Mouse (Mus musculus) ovary, adult 2 months (tissue): ENCODE data around the gene Faf1. TPM values are rescaled to one million over a fixed set of nuclear protein-coding genes. Genes with fewer than 3 reads are reported as not detected.

Experiments used
- polyA plus RNA-seq: library from polyadenylated mRNA; depleted of rRNA; stranded (reverse); fragments of >200 nt; gene quantifications from 2 replicates; pipeline ENCODE4 v1.2.3, GENCODE M21; 2012; rRNA removed

The Faf1 gene
- 12.0 and 14.5 TPM in 2 replicates for polyA plus RNA-seq

DNA sequence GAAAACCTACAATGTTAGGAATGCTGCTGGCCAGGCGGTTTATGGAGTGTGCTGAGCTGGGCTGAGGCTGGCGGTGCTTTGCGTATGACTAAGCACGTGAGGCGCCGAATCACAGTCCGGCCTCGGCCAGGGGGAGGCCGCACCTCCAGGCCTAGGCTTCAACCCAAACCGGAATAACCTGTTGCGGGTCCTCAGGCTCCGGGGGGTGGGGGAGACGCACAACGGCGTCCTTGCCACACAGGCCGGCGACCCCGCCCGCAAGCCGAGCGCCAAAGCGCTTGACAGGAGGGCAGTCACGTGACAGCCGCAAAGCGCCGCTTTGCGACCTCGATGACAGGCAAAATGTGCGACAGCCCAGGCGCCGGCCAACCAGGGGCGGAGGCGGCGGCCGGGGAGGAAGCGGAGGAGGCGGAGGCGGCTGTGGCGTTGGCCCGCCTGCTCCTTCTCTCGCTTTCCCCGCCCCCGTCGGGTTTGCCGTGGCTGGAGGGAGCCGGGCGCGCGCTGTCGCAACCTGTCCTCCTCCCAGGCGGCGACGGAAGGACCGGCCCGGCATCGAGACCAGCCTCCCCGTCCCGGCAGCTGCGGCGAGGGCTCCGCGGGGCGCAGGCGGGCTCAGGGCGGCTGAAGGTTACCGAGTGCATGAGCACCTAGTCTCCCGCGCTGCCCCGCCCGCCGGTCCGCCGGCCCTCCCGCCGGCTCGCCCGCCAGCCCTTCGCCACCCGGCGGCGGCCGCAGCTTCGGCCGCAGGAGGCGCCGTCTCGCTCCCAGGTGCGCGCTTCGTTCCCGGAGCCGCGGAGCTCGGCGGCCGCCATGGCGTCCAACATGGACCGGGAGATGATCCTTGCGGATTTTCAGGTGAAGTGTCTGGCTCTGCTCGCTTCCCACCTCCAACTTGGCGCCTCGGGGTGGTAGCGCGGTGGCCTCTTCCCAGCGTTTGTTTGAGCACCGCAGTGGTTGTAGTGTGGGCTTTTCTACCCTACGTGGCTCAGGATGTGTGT lies at the start of gene Faf1:
TSS of gene Faf1 (plus strand) at position 371 of the 998 bp plus-strand sequence.

DNA sequence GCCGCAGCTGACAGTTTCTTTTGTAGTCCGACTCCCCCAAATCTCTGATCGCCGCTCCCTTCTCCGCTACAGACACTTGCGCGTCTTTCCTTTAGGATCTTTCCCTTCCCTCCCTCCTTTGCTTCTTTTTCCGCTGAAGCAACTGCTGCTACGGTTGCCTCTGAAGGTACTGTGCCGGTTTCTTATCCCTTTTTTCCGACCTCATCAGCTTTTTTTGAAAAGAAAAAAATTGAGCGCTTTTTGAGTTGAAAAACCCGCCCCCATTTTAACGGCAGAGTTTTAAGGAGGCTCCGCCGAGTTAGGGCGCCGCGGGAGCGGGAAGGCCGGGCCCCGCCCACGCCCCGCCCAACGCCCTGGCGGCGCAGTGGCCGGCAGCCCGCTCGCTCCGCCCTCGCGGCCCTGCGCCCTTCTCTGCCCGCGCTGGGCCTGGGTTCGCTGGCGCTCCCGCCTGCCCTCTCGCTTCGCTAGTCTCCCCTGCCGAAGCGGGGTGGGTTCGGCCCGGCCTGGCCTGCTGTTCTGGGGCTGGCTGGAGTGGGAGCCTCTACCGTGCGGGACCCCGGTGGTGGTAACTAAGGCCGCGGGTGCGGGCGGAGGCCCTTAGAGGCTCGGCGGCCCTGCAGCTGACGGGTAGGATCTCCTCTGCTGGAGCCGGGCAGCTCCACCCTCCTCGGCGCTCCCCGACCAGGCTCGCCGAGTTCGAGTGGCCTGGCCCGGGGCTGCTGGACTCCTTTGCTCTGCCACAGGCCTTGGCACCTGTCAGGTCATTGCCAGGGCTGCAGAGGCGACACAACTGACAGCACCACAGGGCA lies 9.7 kb upstream of the Faf1 start, which contains the start of gene Cdkn2c:
TSS of gene Cdkn2c (minus strand) at position 729 of the 809 bp plus-strand sequence.

DNA sequence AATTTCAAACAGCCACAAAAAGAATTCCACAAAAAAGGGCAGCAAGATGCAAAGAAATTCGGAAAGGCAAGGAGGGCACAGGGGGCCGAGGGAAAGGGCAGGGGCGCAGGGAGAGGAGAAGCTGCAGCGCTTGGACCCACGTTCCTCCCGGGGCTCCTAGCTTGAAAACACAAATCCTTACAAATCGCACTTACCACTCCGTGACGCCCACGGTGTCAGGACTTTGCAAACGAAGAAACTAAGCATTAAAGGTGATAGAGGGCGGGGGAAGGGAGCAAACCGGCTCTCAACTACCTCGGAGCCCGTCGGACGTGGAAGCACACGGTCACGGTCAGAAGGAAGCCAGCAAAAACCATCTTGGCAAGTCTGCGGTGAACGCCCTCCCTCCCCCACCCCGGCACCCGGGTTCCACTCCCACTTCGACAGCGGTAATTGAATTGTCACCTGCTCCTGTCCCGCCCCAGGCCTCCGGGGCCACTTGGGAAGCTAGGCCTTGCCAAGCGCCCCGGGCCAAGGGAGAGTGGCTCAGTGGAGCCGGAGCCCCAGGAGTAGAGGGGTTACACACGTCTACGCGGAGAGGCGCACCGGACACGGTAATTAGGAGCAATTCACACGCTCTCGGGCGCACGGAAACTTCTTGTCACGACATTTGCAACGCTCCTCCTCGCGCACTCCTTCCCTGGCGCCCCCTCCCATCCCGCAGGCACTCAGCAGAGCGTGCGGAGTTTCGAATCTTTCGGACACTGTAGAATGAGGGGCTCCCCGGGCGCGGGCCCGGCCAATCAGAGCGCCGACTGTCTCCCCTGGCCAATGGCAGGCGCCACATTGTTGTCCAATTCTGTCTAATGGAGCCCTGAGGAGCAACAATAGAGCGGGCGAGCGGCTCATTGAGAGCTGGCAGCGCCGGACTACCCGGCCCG lies 301.0 kb downstream of the Faf1 start, which contains the start of gene Dmrta2:
TSS of gene Dmrta2 (plus strand) at position 906 of the 920 bp plus-strand sequence.

Other genes with a start within 250 kb of the Faf1 start
- gene Rnf11, start 191.9 kb upstream of the Faf1 start, polyA plus RNA-seq = 56.1 and 99.4 TPM in 2 replicates
- gene 4930522H14Rik, start 145.3 kb upstream of the Faf1 start, polyA plus RNA-seq = not detected in 2 replicates
- gene Cdkn2c, start 9.4 kb upstream of the Faf1 start, polyA plus RNA-seq = 13.8 and 14.6 TPM in 2 replicates